Mouse (Mus musculus) kidney, postnatal 4 days (tissue): ENCODE results near the gene Mansc4.

Experiments used
- DNase-seq, 2 experiments: peaks; one replicate each; pipeline ENCODE4 v3.0.0; 2021; ENCODE audit warnings: mixed read lengths in 2 of 2

Gene Mansc4

DNA sequence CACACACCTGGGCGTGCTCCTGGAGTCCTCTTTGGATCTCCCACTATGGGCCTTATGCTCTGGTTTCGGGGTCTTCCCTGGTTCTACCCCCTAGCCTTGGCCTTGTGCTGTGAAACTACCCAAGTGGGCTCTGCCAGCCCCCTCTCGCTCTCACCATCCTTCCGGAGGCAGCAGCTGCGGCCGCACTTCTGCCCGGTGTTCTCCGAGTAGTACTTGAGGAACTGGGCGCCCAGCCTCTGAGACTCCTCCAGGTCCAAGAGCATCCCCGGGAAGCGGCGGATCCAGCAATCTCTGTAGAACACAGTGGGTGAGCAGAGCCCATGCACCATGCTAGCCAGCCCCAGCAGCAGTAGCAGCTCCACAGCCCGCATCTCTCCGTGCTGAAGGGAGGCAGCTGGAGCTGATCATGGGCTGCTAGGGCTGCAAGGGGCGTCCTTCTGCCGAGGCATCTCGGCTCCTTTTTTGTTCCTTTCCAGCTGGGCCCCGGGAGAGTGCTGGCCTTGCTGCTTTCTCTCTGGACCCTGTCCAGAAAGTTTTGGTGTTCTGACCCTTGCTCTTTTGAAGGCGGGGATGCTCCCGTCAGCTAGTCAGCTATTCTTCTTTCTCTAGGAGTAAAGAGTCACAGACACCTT, at the start of gene Mansc4:
Gene Mansc4 (minus strand): TSS at position 439 of the 632 bp plus-strand sequence.
- peak; percentile 81 to 86 for DNase-seq

DNA sequence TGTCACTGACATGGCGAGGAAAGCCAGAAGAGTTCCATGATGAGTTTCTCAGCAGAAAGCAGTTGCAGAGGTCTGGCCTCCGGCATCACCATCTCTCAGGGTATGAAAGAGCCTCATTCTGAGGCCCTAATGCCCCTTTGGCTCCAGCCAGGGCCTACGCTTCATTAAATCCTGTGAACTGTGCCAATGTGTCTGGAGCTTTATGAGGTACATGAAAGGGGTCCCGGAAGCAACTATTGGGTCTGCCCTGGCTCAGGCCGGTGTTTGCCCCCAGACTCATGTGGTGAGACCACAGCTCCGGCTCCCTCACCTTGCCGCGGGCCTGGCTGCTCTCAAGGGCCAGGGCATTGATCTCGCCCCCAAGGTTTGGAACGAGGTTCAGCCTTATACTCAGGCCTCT, 40.4 kb upstream of the Mansc4 start:
- DNase-seq = no peak

DNA sequence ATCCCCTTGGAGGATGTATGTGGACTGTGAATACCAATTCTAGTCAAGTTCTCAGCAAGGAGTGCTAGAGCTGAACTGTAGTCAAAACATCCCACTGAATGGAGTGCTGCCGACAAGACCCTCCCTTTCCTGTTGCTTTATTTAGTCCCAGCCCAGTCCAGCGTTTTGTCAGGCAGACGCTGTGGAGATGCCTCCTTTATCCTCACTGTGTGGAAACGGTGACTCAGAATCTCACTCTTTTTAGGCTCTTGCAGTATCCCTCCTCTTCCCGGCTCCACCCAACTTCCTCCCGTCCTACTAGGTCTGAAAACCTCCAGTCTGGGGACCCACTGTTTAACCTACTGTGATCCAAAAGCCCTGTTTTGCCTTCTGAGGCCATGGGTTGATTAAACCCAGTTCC, 34.5 kb upstream of the Mansc4 start:
- DNase-seq = no peak

DNA sequence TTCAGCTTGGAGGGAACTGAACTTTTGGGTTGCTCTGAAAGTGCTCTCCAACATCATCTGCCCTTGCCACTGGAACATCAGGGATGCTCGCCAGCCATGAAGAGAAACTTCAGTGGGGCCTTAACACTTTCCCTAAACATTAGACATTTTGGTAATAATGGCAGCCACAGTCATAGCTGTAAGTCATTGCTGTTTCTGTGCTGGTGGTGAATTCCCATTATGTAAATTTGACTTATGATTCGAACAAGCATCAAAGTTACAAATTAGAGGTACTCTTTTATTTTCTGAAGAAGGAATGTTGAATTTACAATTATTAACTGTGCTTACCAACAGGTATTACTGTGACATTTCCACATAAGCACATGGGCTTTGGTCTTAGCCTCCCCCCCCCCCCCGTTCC, 31.4 kb upstream of the Mansc4 start:
- DNase-seq = no peak

DNA sequence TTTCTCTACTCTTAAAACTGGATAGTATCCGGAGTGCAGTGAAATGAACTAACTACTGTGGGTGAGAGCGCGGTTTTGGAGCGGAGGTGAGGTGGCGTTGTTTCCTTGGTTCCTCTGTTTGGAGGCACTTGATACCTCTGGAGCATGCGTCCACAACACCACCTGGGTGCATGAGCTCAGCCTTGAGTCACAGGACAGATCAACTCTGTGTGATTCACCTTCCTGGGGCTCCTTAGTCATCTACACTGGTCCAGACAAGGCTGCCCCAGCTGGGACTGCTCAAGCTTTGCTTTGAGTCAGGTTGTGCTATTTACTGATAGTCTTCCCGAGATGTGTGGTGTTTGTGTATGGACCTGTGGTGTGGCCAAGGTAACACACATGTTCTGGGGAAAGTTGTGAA, 30.9 kb upstream of the Mansc4 start:
- DNase-seq = no peak

DNA sequence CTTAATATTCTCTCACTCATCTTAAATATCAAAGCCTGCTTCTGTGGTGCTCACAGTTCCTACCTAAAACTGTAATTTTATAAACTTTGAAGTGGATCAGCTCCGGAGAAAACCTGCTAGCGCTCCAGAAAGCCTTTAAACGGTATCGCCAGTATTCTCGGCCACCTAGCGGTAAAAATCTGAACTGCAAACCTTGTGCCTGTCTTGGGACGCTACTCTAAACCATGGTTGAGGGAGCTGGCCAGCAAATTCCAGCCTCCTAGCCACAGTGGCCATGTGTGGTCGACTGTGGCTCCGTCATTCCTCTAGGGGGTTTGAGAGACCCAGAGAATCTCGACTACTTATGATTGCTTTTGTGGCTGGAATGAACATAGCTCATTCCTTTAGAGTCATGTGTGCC, 29.7 kb upstream of the Mansc4 start:
- peak; percentile 93 for DNase-seq

DNA sequence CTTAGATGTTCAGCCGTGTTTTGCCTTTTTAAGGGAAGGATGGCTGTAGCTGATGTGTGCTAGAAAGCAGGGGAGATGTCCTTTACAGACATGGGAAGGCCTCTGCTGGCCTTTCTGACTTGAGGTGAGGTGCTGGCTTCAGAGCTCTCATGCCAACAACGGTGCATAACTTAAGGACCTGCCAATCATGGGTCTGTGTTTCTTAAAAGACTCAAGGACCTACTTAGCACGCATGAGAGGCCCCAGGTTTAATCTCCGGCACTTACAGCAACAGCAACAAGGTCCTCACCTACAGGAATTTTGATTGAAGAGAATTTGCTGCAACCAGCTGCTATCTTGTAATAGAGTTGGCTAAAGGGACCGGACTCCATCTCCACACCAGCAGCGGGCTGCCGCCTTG, 22.5 kb upstream of the Mansc4 start:
- no peak for DNase-seq

DNA sequence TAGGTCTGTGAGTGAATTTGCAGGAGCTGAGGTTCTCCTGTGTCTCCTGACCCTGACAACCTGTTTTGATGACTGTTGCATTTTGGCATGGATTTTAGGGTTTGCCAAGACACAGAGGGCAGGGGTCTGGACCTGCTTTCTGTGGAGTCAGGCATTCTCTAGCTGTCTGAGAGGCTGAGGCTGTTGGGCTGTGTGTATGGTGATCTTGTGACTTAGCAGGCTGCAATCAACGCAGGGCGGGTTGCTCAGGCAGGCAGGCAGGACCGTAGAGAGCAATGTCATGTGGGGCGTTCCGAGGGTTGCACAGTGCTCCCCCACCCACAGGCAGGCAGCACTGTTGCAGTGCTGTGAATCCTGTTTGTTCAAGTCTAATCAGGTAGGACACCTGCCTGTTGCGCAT, 19.9 kb upstream of the Mansc4 start:
- DNase-seq = no peak

DNA sequence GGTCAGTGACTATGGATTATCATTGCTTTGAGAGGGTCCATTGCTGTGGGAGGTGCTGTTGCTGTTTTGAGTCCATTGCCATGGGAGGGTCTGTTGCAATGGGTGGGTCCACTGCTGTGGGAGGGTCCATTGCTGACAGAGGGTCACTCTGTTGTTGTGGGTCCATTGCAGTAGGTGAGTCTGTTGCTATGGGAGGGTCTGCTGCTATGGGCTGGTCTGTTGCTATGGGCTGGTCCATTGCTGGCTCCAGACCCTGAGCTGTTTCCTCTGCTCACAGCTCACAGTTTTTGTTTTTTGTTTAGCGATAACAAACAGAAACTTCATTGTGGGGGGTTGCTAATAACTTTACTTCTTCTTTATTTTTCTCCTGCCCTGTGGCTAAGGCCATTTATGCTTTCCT, 18.7 kb upstream of the Mansc4 start:
- no peak for DNase-seq

DNA sequence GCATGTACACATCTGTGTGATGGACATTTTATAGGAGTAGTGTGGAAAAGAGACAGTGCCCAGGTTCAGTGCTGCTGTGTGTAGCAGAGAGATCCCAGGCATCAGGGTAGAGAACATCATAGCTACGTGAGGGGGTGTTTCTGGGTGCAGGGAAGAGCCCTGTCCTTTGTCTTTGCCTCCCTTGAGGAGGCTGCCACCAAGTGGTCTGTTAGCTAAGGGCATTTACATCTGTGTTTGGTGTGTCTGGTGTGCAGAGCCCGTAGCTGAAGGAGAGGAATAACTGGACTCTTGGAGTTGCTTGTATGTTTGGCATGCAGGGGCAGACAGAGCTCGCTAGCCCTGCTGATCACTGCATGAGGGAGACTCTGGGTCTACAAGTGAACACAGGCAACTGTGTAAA, 15.5 kb upstream of the Mansc4 start:
- no peak for DNase-seq

DNA sequence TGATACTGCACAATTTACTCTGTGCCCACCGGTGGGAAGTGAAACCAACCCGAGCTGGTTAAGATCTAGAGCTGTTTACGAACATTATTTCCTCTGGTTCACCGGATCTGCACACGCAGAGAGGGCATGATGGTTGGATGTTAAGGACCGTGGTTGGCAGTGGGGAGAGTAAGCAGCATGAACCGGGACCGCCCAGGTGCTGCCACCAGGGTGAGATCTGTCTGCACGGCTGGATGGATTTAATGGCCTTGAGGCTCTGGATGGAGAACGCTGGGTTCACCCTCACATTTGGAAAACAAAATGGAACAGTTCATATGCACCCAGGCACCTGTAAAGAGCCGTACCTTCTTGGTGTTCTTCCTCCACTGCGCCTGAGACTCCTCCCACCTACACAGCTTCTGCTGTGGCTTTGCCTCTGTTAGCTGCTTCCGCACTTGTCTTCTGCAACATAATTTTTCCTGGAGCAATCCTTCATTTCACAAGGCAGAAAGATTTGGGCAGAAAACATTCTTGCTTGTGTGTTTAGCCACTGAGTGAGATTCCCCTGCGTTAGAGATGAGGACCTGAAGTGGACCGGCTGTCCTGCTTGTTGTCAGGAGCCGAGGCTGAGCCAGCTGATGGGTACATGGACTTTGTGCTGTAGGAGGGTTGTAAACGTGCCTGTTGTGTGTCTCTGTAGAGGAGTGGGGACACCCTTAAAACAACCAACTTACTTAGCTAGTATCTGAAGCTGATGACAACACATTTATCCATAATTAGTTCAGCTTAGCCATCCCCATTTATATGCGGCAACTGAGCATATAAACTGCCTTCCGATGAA, 12.8 kb upstream of the Mansc4 start:
- peak; percentile 31 to 56 for DNase-seq

DNA sequence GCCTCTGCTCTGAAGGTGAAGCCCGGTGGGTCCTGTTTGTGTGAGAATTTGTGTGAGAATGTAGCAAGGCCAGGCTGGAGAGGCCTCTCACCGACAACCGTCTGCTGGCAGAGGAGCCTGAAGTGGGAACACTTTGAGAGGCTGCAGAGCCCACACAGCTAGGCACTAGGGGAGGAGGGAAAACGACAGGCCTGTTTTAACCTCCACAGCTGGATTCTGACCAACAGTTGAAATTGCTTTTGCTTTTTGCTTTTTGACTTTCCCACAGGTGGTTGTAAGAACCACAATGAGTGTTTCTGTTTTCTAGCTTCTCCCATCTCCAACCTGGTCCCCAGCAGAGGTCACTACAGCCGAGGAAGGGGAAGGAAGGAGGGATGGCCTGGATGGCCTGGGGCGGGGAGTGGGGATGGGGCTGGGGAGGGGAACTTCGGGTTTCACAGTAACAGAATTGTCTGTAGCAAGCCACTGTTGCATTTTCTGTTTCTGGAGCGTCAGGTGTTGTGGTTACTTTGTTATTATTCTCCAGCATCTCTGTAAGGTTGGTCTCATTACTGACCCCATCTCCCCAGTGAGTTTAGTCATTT, 10.6 kb upstream of the Mansc4 start:
- DNase-seq = no peak

DNA sequence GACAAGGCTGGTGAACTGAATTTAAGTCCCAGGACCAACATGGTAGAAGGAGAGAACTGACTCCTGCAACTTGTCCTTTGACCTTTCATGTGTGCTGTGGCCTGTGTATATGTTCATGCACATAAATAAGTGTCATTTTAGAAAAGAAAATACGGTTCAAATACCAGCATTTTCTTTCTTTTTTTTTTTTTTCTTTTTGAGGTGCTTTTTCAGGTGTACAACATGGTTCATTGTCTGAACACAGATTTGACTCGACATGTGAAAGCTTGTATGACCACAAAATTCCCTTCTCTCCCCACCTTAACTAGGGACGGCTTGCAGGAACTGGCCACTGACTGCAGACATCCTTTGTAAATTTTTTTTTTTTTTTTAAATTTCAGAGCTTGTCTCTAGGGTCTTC, 10.1 kb upstream of the Mansc4 start:
- no peak for DNase-seq

DNA sequence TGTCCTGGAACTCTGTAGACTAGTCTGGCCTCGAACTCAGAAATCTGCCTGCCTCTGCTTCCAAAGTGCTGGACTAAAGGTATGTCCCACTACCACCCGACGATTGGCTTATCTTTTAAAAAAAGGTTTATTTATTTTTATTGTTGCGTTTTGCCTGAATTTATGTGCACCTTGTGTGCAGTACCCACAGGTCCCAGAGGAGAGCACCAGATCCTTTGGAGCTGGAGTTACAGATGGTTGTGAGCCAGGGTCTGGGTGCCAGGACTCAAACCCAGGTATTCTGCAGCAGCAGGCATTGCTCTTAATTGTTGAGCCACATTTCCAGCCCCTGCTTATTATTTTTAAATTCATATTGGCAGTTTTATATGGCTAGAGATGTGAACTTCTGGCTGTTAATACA, 9.3 kb upstream of the Mansc4 start:
- no peak for DNase-seq

DNA sequence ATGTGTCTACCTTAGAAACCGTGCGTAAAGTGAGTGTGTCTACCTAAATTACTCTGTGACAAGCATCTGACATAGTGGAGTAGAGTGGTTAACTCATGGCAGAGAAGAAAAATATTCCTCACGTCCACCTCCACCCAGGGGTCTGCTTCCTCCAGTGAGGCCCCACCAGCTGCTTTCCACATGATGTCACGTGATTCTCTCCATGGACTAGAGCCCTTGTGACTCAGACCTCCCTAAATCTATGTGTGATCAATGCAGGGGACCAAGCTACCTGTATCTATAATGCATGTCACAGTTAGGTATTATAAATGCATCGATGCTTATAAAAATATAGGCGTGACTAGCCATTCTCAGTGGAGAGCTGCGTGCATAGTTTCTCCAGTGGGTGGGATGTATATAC, 7.9 kb upstream of the Mansc4 start:
- no peak for DNase-seq

DNA sequence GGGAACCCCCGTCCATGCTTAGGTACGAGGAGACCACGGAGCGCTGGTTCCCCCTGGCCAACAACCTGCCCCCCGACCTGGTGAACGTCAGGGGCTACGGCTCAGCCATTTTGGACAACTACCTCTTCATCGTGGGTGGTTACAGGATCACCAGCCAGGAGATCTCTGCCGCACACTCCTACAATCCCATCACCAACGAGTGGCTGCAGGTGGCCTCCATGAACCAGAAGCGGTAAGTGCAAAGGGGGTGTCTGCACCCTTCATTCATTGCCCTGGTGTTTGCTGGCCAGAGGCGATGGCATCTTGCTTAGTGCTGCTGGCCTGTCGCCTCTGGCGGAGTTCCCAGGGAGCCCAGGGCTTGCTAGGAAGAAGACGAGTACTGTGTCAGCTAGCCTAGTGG, 5.3 kb upstream of the Mansc4 start:
- peak; percentile 48 to 67 for DNase-seq

DNA sequence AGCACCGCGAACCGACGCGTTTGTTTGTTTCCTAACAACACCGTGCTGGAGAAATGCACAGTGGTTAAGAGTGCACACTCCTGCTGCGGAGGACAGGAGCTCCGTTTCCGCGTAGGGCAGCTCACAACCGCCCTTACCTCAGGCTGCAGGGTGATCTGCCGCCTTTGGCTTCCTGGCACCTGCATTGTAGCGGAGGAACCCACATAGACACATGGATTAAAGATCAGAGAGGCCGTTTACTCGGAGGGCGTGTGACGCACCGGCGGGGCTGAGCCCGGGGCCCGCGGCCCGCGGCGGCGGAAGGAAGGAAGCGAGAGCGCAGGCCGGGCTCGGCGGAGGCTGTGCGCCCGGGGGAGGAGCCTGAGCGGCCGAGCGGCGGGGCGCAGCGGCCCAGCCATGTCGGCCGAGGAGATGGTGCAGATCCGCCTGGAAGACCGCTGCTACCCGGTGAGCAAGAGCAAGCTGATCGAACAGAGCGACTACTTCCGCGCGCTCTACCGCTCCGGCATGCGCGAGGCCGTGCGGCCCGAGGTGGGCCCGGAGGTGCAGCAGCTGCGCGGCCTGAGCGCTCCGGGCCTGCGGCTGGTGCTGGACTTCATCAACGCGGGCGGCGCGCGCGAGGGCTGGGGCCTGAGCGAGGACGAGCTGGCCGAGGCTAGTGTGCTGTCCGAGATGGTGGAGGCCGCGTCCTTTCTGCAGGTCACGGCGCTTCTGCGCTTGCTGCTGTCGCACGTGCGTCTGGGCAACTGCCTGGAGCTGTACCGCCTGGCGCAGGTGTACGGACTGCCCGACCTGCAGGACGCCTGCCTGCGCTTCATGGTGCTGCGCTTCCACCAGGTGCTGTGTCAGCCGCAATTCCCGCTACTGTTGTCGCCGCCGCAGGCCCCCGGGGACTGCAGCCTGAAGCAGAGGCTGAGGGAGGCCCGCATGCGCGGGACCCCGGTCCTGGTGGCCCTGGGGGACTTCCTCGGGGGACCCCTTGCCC, 4.6 kb upstream of the Mansc4 start, which contains the start of gene Klhl42:
Gene Klhl42 (plus strand): TSS at position 244 of the 985 bp plus-strand sequence.
- peak; percentile 81 to 88 for DNase-seq

DNA sequence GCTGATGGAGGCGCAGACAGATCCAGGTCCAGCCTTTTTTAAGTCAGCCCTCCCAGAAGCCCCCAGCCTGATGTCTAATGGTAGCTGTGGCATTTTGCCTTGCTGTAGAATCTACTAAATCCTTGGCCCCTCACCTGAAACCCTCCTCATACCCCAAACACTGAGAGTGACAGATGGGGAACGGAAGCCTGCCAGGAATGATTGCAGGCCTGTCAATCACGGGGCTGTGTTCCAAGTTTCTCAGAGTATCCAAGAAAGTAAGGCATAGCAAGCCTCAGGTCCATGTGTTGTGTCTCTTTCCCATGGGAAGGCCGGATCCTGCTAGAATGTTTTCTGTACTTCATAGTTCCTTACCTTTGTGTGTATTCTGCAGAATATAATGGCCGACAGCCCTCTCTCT, 3.4 kb upstream of the Mansc4 start:
- no peak for DNase-seq

DNA sequence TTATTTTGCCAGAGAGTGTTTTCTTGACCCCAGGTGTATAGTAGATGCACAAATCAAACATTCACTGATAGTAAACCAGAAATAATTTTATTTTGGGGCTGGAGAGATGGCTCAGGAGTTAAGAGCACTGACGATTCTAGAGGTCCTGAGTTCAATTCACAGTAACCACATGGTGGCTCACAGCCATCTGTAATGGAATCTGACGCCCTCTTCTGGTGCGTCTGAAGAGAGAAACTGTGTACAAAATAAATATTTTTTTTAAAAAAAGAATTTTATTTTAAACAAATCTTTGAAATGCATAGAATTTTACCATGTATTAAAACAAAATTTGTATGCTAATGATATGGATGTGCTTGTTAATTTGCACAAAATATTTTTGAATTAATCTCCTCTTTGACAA, 1.7 kb upstream of the Mansc4 start:
- no peak for DNase-seq

DNA sequence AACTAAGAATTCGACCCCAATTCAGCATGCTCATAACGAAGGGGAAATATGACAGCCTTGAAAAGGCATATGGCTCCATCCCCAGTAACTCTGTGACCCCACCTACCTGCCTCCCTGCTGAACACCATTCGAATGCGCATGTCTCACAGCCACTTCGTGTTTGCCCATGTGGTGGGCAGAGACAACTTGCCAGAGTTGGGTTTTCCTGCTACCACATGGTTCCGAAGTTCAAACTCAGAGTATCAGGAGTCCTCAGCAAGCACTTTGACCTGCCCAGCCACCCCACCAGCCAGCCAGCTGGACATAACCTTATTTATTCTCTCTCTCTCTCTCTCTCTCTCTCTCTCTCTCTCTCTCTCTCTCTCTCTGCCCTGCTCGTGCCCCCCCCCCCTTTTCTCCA, 904 bp upstream of the Mansc4 start:
- peak in 1 of 2 experiments; percentile 26 for DNase-seq

DNA sequence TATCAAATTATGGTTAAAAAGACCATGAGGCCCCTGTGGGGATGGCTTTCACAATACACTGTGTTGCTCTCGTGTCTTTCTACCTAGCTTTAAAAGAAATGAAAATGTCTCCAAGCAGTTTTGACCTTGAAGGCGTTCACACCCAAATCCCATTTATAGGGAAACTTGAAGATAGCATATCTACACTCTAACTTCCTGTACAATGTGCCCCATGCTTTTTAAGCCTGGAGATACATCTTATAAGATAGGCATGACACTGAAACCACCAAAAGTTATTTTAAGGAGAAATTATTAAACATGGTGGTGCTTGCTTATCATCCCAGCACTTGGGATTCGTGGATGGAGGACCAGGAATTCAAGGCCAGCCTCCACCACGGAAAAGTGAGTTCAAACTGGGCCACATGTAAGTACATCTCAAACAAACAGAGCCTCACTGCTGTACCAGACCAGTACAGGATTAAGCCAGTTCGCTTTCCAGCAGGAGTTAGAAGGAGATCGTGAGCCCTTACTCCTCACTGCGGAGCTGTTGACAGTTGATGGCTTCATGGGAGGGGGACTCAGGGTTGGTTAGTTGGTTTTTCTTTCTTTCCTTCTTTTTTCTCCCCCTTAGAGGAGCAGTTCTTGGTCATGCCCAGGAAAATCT, 1.3 kb downstream of the Mansc4 start:
- no peak for DNase-seq

DNA sequence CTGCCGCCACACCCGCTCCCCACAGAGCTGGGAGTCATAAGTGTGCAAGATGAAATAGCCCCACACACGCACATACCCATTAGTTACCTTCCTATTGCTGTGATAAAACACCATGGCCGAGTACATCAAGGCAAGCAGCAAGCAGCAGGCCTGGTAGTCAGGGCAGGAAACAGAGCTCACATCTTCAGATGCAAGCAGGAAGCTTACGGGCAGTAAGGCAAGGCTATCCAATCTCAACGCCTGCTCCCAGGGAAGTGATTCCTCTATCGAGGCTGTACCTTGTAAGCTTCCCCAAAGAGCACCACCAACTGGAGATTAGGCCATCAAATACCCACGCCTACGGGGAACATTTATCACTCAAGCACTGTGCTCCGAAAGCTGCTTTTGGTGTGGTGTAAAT, 6.9 kb downstream of the Mansc4 start:
- no peak for DNase-seq
